In genomic region chr13:21530781-21531201, GRCm38 (mm10) we compare ENCODE assay signal across 7 mouse cellular contexts. TPM values are rescaled to one million over a fixed set of nuclear protein-coding genes. Genes with fewer than 3 reads are reported as not detected.
DNase-seq lines count a peak whose midpoint lies in the region; ATAC-seq lines count a peak whose summit lies in the region.

Gene Zkscan8 (minus strand): TSS chr13:21531120.

- WGBS in embryonic facial prominence, embryonic 10.5 days = under 1% methylated on average over 39 of the region's 39 CpGs
- under 1% methylated on average over 39 of the region's 39 CpGs for WGBS in limb, embryonic 10.5 days
- WGBS in midbrain, embryonic 13.5 days = under 1% methylated on average over 39 of the region's 39 CpGs

- peaks cover 10% of the 10 kb centered on the region; the same call in 1 of the 2 replicates for H3K4me1 ChIP-seq in embryonic facial prominence, embryonic 10.5 days
- H3K4me1 ChIP-seq in limb, embryonic 10.5 days = peaks cover 8% of the 10 kb centered on the region; the same call in 1 of the 2 replicates
- peaks cover 10% of the 10 kb centered on the region for H3K4me1 ChIP-seq in midbrain, embryonic 13.5 days (replicated peaks)

- peak within 1 kb of the TSS; percentile 65 for H3K4me2 ChIP-seq in midbrain, embryonic 13.5 days (replicated peaks)

- peaks cover 12% of the 10 kb centered on the region for H3K36me3 ChIP-seq in embryonic facial prominence, embryonic 10.5 days (replicated peaks)
- peaks cover 14% of the 10 kb centered on the region for H3K36me3 ChIP-seq in limb, embryonic 10.5 days
- H3K36me3 ChIP-seq in midbrain, embryonic 13.5 days = peaks cover 10% of the 10 kb centered on the region

- DNase-seq in adrenal gland, postnatal 10 days = peak; percentile 92
- peak; percentile 91 for DNase-seq in embryonic facial prominence, embryonic 10.5 days (ENCODE audit: low spot score)
- peak; percentile 88 for DNase-seq in kidney, adult 11 months
- DNase-seq in limb, embryonic 10.5 days (ENCODE audit: low spot score) = peak; percentile 93
- DNase-seq in spleen, adult 12 weeks (ENCODE audit: low spot score) = peak; percentile 72

- peak within 1 kb of the TSS; percentile 94 for H3K9ac ChIP-seq in midbrain, embryonic 13.5 days (replicated peaks)

- no peaks in the 10 kb centered on the region for H3K27me3 ChIP-seq in embryonic facial prominence, embryonic 10.5 days (replicated peaks; ENCODE audit: low read depth, poor library complexity, severe bottlenecking)
- no peaks in the 10 kb centered on the region for H3K27me3 ChIP-seq in limb, embryonic 10.5 days (ENCODE audit: low read depth, poor library complexity, severe bottlenecking)
- H3K27me3 ChIP-seq in midbrain, embryonic 13.5 days = no peaks in the 10 kb centered on the region

- no peaks in the 10 kb centered on the region for H3K9me3 ChIP-seq in embryonic facial prominence, embryonic 10.5 days
- H3K9me3 ChIP-seq in limb, embryonic 10.5 days (replicated peaks) = no peaks in the 10 kb centered on the region
- no peaks in the 10 kb centered on the region for H3K9me3 ChIP-seq in midbrain, embryonic 13.5 days

- peak within 1 kb of the TSS; percentile 90 for H3K4me3 ChIP-seq in embryonic facial prominence, embryonic 10.5 days
- H3K4me3 ChIP-seq in limb, embryonic 10.5 days = peak within 1 kb of the TSS; percentile 93
- peak within 1 kb of the TSS; percentile 91 for H3K4me3 ChIP-seq in midbrain, embryonic 13.5 days (replicated peaks)

- peak within 1 kb of the TSS; percentile 100 for H3K27ac ChIP-seq in embryonic facial prominence, embryonic 10.5 days (replicated peaks)
- H3K27ac ChIP-seq in limb, embryonic 10.5 days = peak within 1 kb of the TSS; percentile 99
- peak within 1 kb of the TSS; percentile 91 for H3K27ac ChIP-seq in midbrain, embryonic 13.5 days

- ATAC-seq in granulocyte monocyte progenitor cell, adult 5-6 weeks (replicated peaks; ENCODE audit: poor library complexity, severe bottlenecking) = peak; percentile 99
- peak; percentile 100 for ATAC-seq in midbrain, embryonic 13.5 days

RNA-seq across cellular contexts. Expression of gene Zkscan8, which starts in this region (rescaled TPM):
- total RNA-seq in adrenal gland, postnatal 10 days (2021) = 10 to 100 TPM; 16.8 to 24.6 TPM
- 7.6 and 7.8 TPM in 2 replicates for polyA plus RNA-seq in embryonic facial prominence, embryonic 10.5 days (2016; fragmentation: Nextera tagmentation; extraction: Ambion mirVana)
- 10.9 TPM in 2 replicates for total RNA-seq in granulocyte monocyte progenitor cell, adult 5-6 weeks (2014; fragmentation: Nextera tagmentation)
- total RNA-seq in granulocyte monocyte progenitor cell, adult 5-6 weeks (2017) = 7.3 and 7.8 TPM in 2 replicates
- 6.8 and 9.6 TPM in 2 replicates for polyA plus RNA-seq in limb, embryonic 10.5 days (2016; fragmentation: Nextera tagmentation; extraction: Ambion mirVana)
- 6.7 and 7.1 TPM in 2 replicates for polyA plus RNA-seq in midbrain, embryonic 13.5 days (2015; fragmentation: Nextera tagmentation; extraction: Ambion mirVana)

Comparison
In these comparisons a context has a peak if more than half of its experiments do, and no peak if none do; other contexts are left out.
1. Peak in every context shown above with its lines: DNase-seq, ATAC-seq, H3K4me3 ChIP-seq and H3K27ac ChIP-seq.